Mouse (Mus musculus) c-Kit-positive CD71-positive TER-119-positive erythroid progenitor cells, embryonic 14.5 days (primary cell): Measurements from ENCODE around the gene Tub.

Experiments used
- DNase-seq: peaks from one replicate; pipeline ENCODE4 v3.0.0-alpha.2; 2013; ENCODE audit warnings: low spot score

Gene Tub

DNA sequence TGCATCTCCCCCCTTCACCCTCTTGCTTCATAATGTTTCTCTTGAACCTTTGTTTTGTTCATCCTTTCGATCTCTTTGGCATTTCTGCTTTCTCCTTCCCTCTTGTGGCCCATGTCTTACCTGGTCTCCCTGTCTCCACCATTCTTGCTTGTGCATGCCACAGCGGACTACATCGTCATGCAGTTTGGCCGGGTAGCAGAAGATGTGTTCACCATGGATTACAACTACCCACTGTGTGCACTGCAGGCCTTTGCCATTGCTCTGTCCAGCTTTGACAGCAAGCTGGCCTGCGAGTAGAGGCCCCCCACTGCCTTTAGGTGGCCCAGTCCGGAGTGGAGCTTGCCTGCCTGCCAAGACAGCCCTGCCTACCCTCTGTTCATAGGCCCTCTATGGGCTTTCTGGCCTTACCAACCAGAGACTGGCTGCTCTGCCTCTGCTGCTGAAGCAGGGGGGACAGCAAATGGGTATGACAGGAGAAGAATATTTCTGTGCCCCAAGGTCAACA lies 79.9 kb downstream of the Tub start:
- DNase-seq: no peak

DNA sequence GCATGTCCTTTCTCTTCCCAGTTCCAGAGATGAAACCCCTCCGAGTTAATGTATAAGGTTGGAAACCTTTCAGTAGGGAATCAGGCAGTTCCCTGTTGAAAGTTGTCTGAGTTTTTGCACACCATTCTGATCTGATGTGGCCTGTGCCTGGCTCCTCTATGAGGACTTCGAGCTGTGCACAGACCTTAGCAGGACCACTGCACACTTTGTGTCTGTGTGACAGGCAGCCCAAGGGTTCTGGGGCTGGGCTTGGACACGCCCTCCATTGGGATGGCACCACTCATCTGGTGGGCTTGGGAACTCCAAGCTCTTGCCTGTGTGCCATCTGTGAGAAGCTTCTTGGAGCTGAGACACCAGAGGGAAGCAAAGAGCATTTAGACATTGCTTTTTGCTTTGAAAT lies 81.2 kb downstream of the Tub start:
- DNase-seq: no peak

DNA sequence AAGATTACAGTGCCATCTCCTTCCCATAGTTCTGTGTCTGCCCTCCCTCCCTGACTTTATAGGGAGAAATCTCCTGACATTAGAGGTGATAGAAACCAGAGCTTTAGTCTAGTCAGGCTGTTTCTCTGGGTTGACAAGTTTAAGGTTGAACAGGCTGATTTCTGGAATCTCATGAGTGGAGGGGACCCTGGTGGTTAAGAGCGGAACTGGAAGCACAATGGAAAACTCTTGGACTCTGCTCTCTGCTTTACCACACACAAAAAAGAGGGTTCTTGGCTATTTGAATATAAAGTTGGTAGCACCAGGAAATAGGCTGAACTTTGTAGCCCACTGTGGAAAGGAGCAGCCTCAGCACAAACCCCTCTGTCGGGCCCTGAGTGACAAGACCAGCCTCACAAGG lies 81.9 kb downstream of the Tub start:
- no peak for DNase-seq

DNA sequence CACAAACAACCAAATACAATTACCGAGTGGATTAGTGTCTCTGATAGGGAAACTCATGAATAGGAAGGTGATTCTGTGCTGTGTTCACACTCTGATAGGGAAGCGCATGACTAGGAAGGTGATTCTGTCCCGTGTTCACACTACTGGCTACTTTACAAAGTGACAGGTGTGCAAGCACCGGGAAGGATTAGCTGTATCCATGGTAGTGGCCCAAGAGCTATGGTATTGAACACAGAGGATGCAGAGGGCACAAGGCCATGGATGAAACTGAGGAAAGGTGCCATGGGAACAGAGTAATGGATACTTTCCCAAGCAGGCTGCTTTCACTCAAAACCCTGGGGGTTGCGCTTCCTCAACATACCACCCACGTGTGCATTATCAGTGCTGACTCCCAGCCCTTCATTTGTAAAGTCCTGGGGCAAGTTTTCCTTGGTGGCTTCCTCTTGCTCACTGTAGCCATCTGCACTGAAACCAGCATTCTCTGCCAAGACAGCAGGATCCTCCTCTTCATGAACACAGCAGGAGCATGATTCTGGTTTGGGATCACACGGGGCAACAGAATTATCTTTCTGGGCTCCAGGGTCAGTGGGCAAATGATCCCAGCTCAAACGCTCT lies 88.1 kb downstream of the Tub start:
- DNase-seq: no peak

DNA sequence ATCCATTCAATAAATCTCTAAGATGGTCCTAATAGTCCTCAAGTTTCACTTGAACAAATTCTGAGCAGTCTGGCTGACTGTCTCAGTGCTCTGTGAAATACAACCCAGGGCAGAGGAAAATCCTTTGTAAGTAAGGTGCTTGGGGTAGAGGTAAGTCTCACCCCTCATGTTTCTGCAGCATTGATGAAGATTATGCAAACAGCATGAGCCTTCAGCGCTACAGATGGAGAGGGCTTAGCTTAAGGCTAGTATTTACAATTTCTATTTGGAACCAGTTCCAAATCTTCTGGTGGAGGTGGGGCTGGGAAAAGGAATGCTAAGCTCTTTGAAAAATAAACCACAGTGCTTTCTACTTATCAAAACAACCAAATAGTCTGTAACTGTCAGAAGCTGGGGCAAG lies 88.8 kb downstream of the Tub start:
- no peak for DNase-seq

DNA sequence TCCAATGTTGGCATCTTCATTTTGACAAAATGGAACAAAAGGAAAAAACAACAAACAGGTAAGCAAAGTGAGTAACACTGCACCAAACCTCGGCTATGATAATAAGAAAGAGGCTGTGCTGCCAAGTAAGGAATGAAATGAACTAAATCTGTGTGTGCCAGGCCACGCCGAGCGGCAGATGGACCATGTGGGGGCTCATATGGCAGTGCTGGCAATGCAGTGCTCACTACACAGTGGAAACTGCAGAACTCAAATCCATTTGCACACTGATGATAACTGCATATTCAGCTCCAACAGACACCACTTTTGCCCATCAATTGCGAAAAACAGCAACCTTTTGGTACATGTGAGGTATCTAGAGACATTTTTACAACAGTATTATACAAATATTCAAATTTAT lies 89.3 kb downstream of the Tub start:
- no peak for DNase-seq

DNA sequence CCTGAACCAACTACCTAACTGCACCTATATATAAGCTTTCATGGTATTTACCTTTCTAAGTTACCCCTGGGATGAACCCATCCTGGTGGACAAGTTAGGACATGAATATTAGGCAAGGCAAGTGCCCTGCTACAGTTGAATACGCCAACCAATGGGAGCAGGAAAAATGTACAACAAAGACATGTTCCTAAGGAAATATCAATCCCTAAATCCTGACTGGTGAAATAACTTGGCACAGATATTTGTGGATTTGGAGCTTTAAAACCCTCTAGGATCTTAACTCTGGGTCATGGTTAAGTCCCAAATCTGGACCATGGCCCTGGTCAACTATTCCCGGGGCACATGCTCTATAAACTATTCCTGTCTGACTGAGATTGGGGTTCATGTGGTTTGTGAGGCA lies 95.7 kb downstream of the Tub start:
- DNase-seq: no peak

DNA sequence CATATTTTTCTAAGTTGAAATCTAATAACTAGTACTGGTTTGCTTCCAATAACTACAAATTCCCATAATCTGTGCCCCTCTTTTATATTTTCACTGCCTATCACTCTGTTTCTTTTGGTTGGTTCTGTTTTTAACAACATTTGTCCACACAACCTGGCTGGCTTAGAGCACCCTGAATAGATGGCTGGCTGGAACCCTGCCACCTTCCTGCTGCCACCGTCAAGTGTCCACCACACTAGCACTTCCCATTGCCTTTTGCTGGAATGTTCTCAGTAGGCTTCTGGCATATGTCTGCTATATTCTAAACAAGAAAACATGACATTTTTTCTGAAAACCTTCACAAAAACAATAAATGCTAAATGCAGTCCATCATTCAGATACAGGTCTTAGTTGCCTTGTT lies 100.7 kb downstream of the Tub start:
- no peak for DNase-seq

DNA sequence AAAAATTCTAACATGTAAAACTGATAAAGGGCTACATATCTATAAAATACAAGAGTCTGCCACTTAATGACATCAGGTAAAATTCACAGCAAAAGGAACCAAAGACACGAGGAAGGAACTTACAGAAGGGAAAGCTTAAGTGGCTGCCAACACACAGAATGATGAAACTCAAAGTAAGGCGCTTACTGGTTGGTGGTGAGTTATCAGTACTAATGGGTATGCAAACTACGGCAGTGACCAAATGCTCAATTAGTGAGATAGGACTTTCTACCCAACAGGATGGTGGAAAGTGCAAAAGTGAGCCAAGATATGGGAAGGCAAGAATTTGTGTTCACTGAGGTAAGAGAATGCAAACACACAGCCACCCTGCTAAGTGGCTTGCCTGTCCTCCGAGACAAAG lies 109.4 kb downstream of the Tub start:
- no peak for DNase-seq

DNA sequence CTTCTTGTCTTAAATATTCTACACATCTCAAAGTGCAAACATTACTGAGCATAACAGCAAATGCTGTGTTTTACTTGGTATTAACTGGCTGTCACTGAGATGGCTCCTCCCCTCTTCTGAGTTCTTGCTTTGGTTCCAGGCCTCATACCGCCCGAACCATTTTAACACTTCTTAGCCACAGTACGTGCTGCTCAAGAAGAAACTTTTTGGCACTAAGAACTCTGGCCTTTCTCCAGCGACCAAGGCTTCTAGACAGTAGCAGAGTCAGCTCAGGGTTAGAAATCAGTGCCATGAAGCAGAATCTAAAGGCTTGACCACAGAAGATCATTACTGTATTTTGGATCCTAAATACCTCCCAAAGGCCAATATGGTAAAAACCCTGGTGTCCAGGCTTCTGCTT lies 119.5 kb downstream of the Tub start:
- DNase-seq: no peak

DNA sequence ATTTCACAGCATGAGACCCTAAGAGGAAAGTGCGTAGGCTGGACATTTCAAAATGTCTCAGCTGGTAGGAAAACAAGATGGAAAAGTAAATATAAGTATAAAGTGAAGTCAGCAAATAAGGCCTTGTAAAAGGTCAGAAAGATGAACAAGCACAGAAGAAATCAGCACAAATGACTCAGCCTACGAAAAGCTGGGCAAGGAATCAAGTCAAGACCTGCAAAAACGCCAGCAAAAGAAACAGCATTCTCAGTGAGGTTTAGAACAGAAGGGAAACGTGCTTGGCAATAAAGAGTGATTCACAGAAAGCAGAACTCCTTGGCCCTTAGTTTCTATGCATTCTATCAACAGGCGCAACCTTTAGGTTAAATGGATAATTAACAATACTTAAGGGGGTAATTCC lies 122.2 kb downstream of the Tub start:
- DNase-seq: no peak

DNA sequence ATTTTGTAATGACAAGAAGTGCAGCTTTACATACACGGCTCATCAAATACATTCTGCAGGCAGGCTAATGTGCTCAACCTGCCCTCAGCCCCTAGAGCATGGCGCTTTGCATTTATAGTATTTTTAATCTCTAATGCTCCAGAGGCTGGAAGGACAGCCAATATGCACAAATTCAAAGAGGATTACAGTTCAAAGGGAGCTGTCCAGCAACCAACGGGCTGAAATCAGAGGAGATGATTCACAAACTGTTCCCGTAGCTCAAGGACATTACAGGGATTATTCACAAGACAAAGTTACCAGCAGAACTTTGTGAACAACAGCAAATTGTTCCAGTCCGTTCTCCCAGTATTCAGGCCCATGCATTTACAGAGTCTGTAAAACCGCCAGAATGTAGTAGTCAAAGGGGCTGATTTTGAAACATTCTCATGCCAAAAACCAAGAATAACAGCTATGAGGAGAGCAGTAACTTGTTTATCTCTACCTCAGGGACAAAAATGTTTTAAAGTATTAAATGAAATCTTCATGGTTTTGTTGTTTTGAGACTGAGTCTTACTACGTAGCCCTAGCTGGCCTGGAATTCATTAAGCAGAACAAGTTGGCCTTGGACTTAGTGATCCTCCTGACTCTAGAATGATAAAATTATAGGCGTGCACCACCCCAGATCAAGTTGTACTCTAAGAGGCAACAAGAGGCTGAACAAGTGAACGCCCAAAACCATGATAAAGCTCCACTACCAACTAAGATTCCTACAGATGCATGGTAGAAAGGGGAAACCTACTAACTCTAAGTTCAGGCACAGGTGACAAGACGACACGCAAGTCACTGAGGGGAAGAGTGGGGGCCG lies 132.4 kb downstream of the Tub start:
- DNase-seq: peak; percentile 26

DNA sequence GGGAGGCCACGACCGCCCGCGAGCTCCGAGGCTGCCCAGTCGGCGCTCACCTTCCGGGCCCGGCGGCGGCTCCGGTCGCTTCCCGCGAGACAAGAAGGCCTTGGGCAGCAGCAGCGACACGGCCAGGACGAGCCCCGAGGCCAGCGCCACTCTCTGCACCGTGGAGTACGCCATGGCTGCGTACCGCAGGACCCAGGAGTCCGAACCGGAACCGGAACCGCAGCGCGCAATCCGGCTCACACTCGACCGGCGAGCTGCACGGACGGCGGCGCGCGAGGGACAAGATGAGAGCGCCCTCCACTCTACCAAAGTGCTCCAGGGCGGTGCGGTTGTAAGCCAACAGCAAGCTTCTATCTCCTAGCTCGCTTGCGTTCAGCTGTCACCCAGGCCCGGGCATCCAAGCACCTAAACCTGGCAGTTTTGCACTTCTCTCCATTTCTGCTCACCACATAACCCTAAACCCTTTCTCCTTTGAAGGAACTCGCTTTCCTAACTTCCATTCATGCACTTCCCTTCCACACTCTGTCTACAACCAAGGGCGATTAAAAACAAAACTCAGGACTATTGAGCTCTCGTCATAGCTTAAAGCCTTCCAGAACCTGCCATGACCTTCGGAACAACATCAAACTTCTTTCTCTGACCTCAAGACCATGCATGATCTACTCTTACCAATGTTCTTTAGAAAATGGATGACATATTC lies 133.1 kb downstream of the Tub start, which contains the start of gene Ric3:
Ric3 (minus strand) TSS at position 219 of the 700 bp plus-strand sequence.
- no peak for DNase-seq

DNA sequence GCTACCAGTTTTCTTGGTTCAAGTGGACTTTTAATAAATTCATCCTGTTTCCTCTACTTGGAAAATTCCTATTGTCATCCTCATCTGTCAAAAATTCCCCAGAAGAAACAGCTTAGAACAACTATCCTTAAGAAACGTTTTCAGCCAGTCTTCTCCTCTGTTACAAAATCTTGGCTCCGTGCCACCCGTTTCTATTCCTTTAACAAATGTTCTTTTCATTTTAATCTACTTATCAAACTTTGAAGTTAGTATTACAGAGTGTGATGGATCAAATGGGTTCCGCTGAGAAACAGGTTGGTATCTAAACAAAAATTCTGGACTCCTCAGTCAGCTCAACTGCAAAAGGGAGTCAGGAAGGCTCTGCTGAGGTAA lies 133.7 kb downstream of the Tub start:
- DNase-seq: no peak
